Mouse (Mus musculus) hindbrain, postnatal 0 days (tissue): ENCODE measurements around the gene 1700030K09Rik. TPM values are rescaled to one million over a fixed set of nuclear protein-coding genes. Genes with fewer than 3 reads are reported as not detected.

ENCODE experiments used
- ATAC-seq: fragments of 200-750 bp; cut with Nextera tagmentation; 2 replicates; pipeline ENCODE4 v1.8.0; 2017; ENCODE audit warnings: mild to moderate bottlenecking, moderate TSS enrichment, moderate library complexity
- DNase-seq: peaks from one replicate; pipeline ENCODE4 v3.0.0-alpha.2; 2015; ENCODE audit warnings: low spot score
- H3K27ac ChIP-seq: fragments of 300-500 bp; sonication (generic); 2 replicates; pipeline ENCODE4 v1.5.1; 2014; ENCODE audit warnings: mild to moderate bottlenecking
- H3K27me3 ChIP-seq: fragments of 300-500 bp; sonication (generic); 2 replicates; pipeline ENCODE4 v1.6.1; 2014; ENCODE audit warnings: low read length, mixed read lengths; ENCODE audit not compliant: insufficient read depth
- H3K36me3 ChIP-seq: fragments of 300-500 bp; sonication (generic); 2 replicates; pipeline ENCODE4 v1.6.1; 2014; ENCODE audit warnings: low read length, mixed read lengths; ENCODE audit not compliant: insufficient read depth
- H3K4me1 ChIP-seq: fragments of 300-500 bp; sonication (generic); 2 replicates; pipeline ENCODE4 v1.6.1; 2014; ENCODE audit warnings: antibody characterized with exemption, low read length, mixed read lengths; ENCODE audit not compliant: insufficient read depth
- H3K4me2 ChIP-seq: fragments of 300-500 bp; sonication (generic); 2 replicates; pipeline ENCODE4 v1.6.1; 2014; ENCODE audit warnings: low read depth, mild to moderate bottlenecking, low read length, moderate library complexity, mixed read lengths
- H3K4me3 ChIP-seq: fragments of 300-500 bp; sonication (generic); 2 replicates; pipeline ENCODE4 v1.5.1; 2014; ENCODE audit warnings: low read length
- H3K9ac ChIP-seq: fragments of 300-500 bp; sonication (generic); replicated peaks from 2 replicates; pipeline ENCODE4 v1.6.1; 2014; ENCODE audit warnings: mild to moderate bottlenecking, low read length, moderate library complexity, mixed read lengths
- H3K9me3 ChIP-seq: fragments of 300-500 bp; sonication (generic); 2 replicates; pipeline ENCODE4 v1.6.1; 2016; ENCODE audit warnings: low read length, mixed read lengths
- CTCF ChIP-seq: IDR thresholded peaks from 2 replicates; pipeline ENCODE4 v1.5.1; 2016; ENCODE audit warnings: antibody characterized with exemption, control low read depth, low read depth
- WGBS: fragments of 180-500 bp; shearing (Covaris S2); extraction: QIAGEN DNeasy Blood & Tissue Kit; methylation state at CpG from one replicate; pipeline ENCODE4 v1.1.7; 2014; 5-methylcytosine and 5-hydroxymethylcytosine counted together
- polyA plus RNA-seq: library from polyadenylated mRNA; unstranded; fragments of >200 nt; fragmentation: Nextera tagmentation; extraction: Ambion mirVana; gene quantifications from 2 replicates; pipeline ENCODE4 v1.2.1, GENCODE M21; 2015
- total RNA-seq: library from RNA; depleted of rRNA; stranded (reverse); fragments of >200 nt; gene quantifications from 2 replicates; pipeline ENCODE4 v1.2.3, GENCODE M21; 2014

Gene 1700030K09Rik
- total and polyA plus RNA-seq, 2 experiments from 2014 or later = 11.3 to 13.2 TPM

- no peak overlapping the region for H3K4me2 ChIP-seq
- 87% methylated on average over 6 of the region's 6 CpGs for WGBS
- H3K4me3 ChIP-seq = no peak overlapping the region
- no peaks in the 10 kb centered on the region for H3K9me3 ChIP-seq
- H3K36me3 ChIP-seq = peaks cover 49% of the 10 kb centered on the region
- H3K27me3 ChIP-seq = no peaks in the 10 kb centered on the region
- no peak for TF ChIP-seq CTCF
- no peak overlapping the region for H3K9ac ChIP-seq
- DNase-seq = no peak
- ATAC-seq = no peak
- no peak overlapping the region for H3K27ac ChIP-seq
- H3K4me1 ChIP-seq = no peaks in the 10 kb centered on the region
Observed at GRCm38 (mm10) chr8:72458457-72458856, 14.8 kb downstream of the 1700030K09Rik start.

GRCm38 (mm10) chr8:72459881-72460533, 16.3 kb downstream of the 1700030K09Rik start:
- DNase-seq = no peak
- 0 out of 2 replicates have a peak, but pooled peaks have one; percentile 10 for ATAC-seq
- Histone ChIP-seq H3K4me1 (no peaks in the 10 kb centered on the region), H3K27ac (no peak overlapping the region), H3K4me3 (no peak overlapping the region), H3K36me3 (peaks cover 58% of the 10 kb centered on the region), H3K4me2 (no peak overlapping the region), H3K9me3 (no peaks in the 10 kb centered on the region), H3K27me3 (no peaks in the 10 kb centered on the region), H3K9ac (no peak overlapping the region)
- TF ChIP-seq CTCF = no peak
- WGBS = 93% methylated on average over 4 of the region's 4 CpGs

GRCm38 (mm10) chr8:72464211-72464610, 20.5 kb downstream of the 1700030K09Rik start:
- TF ChIP-seq CTCF = no peak
- Histone ChIP-seq H3K27me3 (no peaks in the 10 kb centered on the region), H3K4me2 (no peak overlapping the region), H3K9ac (no peak overlapping the region), H3K27ac (no peak overlapping the region), H3K9me3 (no peaks in the 10 kb centered on the region), H3K36me3 (peaks cover 97% of the 10 kb centered on the region), H3K4me3 (no peak overlapping the region), H3K4me1 (no peaks in the 10 kb centered on the region)
- WGBS = 97% methylated on average over 10 of the region's 10 CpGs
- DNase-seq = no peak
- no peak for ATAC-seq

GRCm38 (mm10) chr8:72469243-72469642, 25.6 kb downstream of the 1700030K09Rik start:
- TF ChIP-seq CTCF = no peak

GRCm38 (mm10) chr8:72469984-72470383, 26.3 kb downstream of the 1700030K09Rik start:
- no peak for TF ChIP-seq CTCF
- no peak overlapping the region for H3K4me3 ChIP-seq
- 95% methylated on average over 8 of the region's 8 CpGs for WGBS
- no peak overlapping the region for H3K9ac ChIP-seq
- no peak for ATAC-seq
- no peaks in the 10 kb centered on the region for H3K9me3 ChIP-seq
- DNase-seq = no peak
- H3K27me3 ChIP-seq = no peaks in the 10 kb centered on the region
- H3K36me3 ChIP-seq = peaks cover 70% of the 10 kb centered on the region
- H3K4me1 ChIP-seq = no peaks in the 10 kb centered on the region; the same call in 1 of the 2 replicates
- H3K4me2 ChIP-seq = no peak overlapping the region
- no peak overlapping the region for H3K27ac ChIP-seq

More at GRCm38 (mm10) chr8:72469243-72469642, 25.6 kb downstream of the 1700030K09Rik start:
- no peaks in the 10 kb centered on the region for H3K27me3 ChIP-seq
- no peak overlapping the region for H3K27ac ChIP-seq
- H3K4me2 ChIP-seq = no peak overlapping the region
- H3K36me3 ChIP-seq = peaks cover 78% of the 10 kb centered on the region
- no peaks in the 10 kb centered on the region for H3K9me3 ChIP-seq
- ATAC-seq = no peak
- WGBS = 88% methylated on average over 2 of the region's 2 CpGs
- H3K4me1 ChIP-seq = no peaks in the 10 kb centered on the region; the same call in 1 of the 2 replicates
- no peak for DNase-seq
- no peak overlapping the region for H3K4me3 ChIP-seq
- no peak overlapping the region for H3K9ac ChIP-seq

GRCm38 (mm10) chr8:72470684-72471083, 27.0 kb downstream of the 1700030K09Rik start:
- H3K4me3 ChIP-seq = no peak overlapping the region
- H3K27ac ChIP-seq = no peak overlapping the region
- H3K36me3 ChIP-seq = peaks cover 63% of the 10 kb centered on the region
- DNase-seq (no peak), ATAC-seq (no peak)
- no peak overlapping the region for H3K4me2 ChIP-seq
- H3K27me3 ChIP-seq = no peaks in the 10 kb centered on the region
- no peak for TF ChIP-seq CTCF
- 95% methylated on average over 7 of the region's 7 CpGs for WGBS
- H3K4me1 ChIP-seq = no peaks in the 10 kb centered on the region; the same call in 1 of the 2 replicates
- H3K9ac ChIP-seq = no peak overlapping the region
- H3K9me3 ChIP-seq = no peaks in the 10 kb centered on the region
